Mouse (Mus musculus) inflammation-experienced regulatory T-cells, adult 16 weeks (primary cell): ENCODE data around the gene Grtp1. TPM values are rescaled to one million over a fixed set of nuclear protein-coding genes. Genes with fewer than 3 reads are reported as not detected.

Experiments
- polyA plus RNA-seq: library from polyadenylated mRNA; unstranded; fragments of 100-300 nt; shearing (Covaris generic); gene quantifications from one replicate; pipeline ENCODE4 v1.2.1, GENCODE M21; 2017

Gene Grtp1
- 2.2 TPM for polyA plus RNA-seq

GRCm38 (mm10) chr8:13200301-13201012, at the start of gene Grtp1:
TSS of gene Grtp1 (minus strand) at chr8:13200620.

GRCm38 (mm10) chr8:13158718-13159376, 41.6 kb downstream of the Grtp1 start, which contains the start of gene Lamp1:
TSS of gene Lamp1 (plus strand) at chr8:13159161.

Other genes with a start within 250 kb of the Grtp1 start
- not detected for gene F7, start 174.6 kb downstream of the Grtp1 start, polyA plus RNA-seq
- gene F10, start 163.3 kb downstream of the Grtp1 start, polyA plus RNA-seq: not detected
- gene Proz, start 139.7 kb downstream of the Grtp1 start, polyA plus RNA-seq: 3.3 TPM
- gene Pcid2, start 95.2 kb downstream of the Grtp1 start, polyA plus RNA-seq: 52.0 TPM
- 39.3 TPM for gene Cul4a, start 95.0 kb downstream of the Grtp1 start, polyA plus RNA-seq
- 10.5 TPM for gene Lamp1, start 41.5 kb downstream of the Grtp1 start, polyA plus RNA-seq
- not detected for gene Adprhl1, start 53.5 kb upstream of the Grtp1 start, polyA plus RNA-seq
- 41.9 TPM for gene Dcun1d2, start 87.5 kb upstream of the Grtp1 start, polyA plus RNA-seq
- 39.4 TPM for gene Tmco3, start 87.6 kb upstream of the Grtp1 start, polyA plus RNA-seq
- 48.0 TPM for gene Tfdp1, start 138.1 kb upstream of the Grtp1 start, polyA plus RNA-seq
- gene Atp4b, start 196.2 kb upstream of the Grtp1 start, polyA plus RNA-seq: not detected
- not detected for gene Grk1, start 204.5 kb upstream of the Grtp1 start, polyA plus RNA-seq
- not detected for gene Tmem255b, start 234.6 kb upstream of the Grtp1 start, polyA plus RNA-seq